Mouse (Mus musculus): ENCODE results near the gene Cdhr2. TPM values are rescaled to one million over a fixed set of nuclear protein-coding genes. Genes with fewer than 3 reads are reported as not detected.
A peak's percentile ranks its signal among the peaks of the same experiment; 100 is the strongest.

The Cdhr2 gene
- polyA plus RNA-seq, 1 experiment from 2014 or later = 64.2 TPM

- H3K4me1 ChIP-seq (ENCODE audit: control insufficient read depth, insufficient read depth, low read length) = peaks cover 19% of the 10 kb centered on the region
- no peaks in the 10 kb centered on the region for H3K9me3 ChIP-seq (ENCODE audit: control insufficient read depth, low read length)
- 78% methylated on average over 17 of the region's 17 CpGs for WGBS
- H3K27ac ChIP-seq (ENCODE audit: low read length) = no peak overlapping the region
- no peak overlapping the region for H3K4me3 ChIP-seq (ENCODE audit: low read length)
- no peak overlapping the region for H3K4me2 ChIP-seq (ENCODE audit: low read depth, low read length)
- peaks cover 21% of the 10 kb centered on the region for H3K36me3 ChIP-seq (ENCODE audit: control insufficient read depth, insufficient read depth, low read length)
- H3K27me3 ChIP-seq (replicated peaks; ENCODE audit: control insufficient read depth, insufficient read depth, low read length) = no peaks in the 10 kb centered on the region
- no peak overlapping the region for H3K9ac ChIP-seq (ENCODE audit: low read depth, low read length)
- 0 out of 2 replicates have a peak, but pooled peaks have one; percentile 23 for ATAC-seq
These were observed 20.9 kb upstream of the Cdhr2 start for GRCm38 (mm10) chr13:54680184-54680853.

- peaks cover 28% of the 10 kb centered on the region for H3K4me1 ChIP-seq (ENCODE audit: control insufficient read depth, insufficient read depth, low read length)
- peaks cover 21% of the 10 kb centered on the region for H3K36me3 ChIP-seq (ENCODE audit: control insufficient read depth, insufficient read depth, low read length)
- H3K27ac ChIP-seq (ENCODE audit: low read length) = no peak overlapping the region
- H3K4me3 ChIP-seq (ENCODE audit: low read length) = no peak overlapping the region
- no peak overlapping the region for H3K9ac ChIP-seq (ENCODE audit: low read depth, low read length)
- H3K9me3 ChIP-seq (ENCODE audit: control insufficient read depth, low read length) = no peaks in the 10 kb centered on the region
- WGBS = 81% methylated on average over 8 of the region's 8 CpGs
- no peaks in the 10 kb centered on the region for H3K27me3 ChIP-seq (replicated peaks; ENCODE audit: control insufficient read depth, insufficient read depth, low read length)
- no peak for ATAC-seq
- H3K4me2 ChIP-seq (ENCODE audit: low read depth, low read length) = no peak overlapping the region
These were observed 20.0 kb upstream of the Cdhr2 start for GRCm38 (mm10) chr13:54681291-54681690.

- Histone ChIP-seq H3K27ac (ENCODE audit: low read length) (peak overlapping the region; percentile 23; the same call in 1 of the 2 replicates), H3K4me2 (ENCODE audit: low read depth, low read length) (no peak overlapping the region), H3K36me3 (ENCODE audit: control insufficient read depth, insufficient read depth, low read length) (peaks cover 21% of the 10 kb centered on the region), H3K27me3 (replicated peaks; ENCODE audit: control insufficient read depth, insufficient read depth, low read length) (no peaks in the 10 kb centered on the region), H3K9ac (ENCODE audit: low read depth, low read length) (no peak overlapping the region), H3K4me3 (ENCODE audit: low read length) (no peak overlapping the region), H3K4me1 (ENCODE audit: control insufficient read depth, insufficient read depth, low read length) (peaks cover 26% of the 10 kb centered on the region), H3K9me3 (ENCODE audit: control insufficient read depth, low read length) (no peaks in the 10 kb centered on the region)
- 84% methylated on average over 3 of the region's 3 CpGs for WGBS
- no peak for ATAC-seq
These were observed 18.0 kb upstream of the Cdhr2 start for GRCm38 (mm10) chr13:54683301-54683700.

GRCm38 (mm10) chr13:54684140-54684896 lies 16.9 kb upstream of the Cdhr2 start:
- ATAC-seq = no peak
- H3K9ac ChIP-seq (ENCODE audit: low read depth, low read length) = peak overlapping the region; percentile 20

GRCm38 (mm10) chr13:54685174-54685573 lies 16.1 kb upstream of the Cdhr2 start:
- 25% methylated on average over 2 of the region's 2 CpGs for WGBS
- H3K9ac ChIP-seq (ENCODE audit: low read depth, low read length) = peak overlapping the region; percentile 20; the same call in 1 of the 2 replicates
- peak overlapping the region; percentile 78; the same call in 1 of the 2 replicates for H3K4me2 ChIP-seq (ENCODE audit: low read depth, low read length)
- 0 out of 2 replicates have a peak overlapping the region, but pooled peaks have one; percentile 15 for H3K4me3 ChIP-seq (ENCODE audit: low read length)
- H3K9me3 ChIP-seq (ENCODE audit: control insufficient read depth, low read length) = no peaks in the 10 kb centered on the region
- H3K27ac ChIP-seq (ENCODE audit: low read length) = peak overlapping the region; percentile 27; the same call in 1 of the 2 replicates
- no peaks in the 10 kb centered on the region for H3K27me3 ChIP-seq (replicated peaks; ENCODE audit: control insufficient read depth, insufficient read depth, low read length)
- peaks cover 21% of the 10 kb centered on the region for H3K36me3 ChIP-seq (ENCODE audit: control insufficient read depth, insufficient read depth, low read length)
- ATAC-seq = no peak
- peaks cover 27% of the 10 kb centered on the region for H3K4me1 ChIP-seq (ENCODE audit: control insufficient read depth, insufficient read depth, low read length)

More at GRCm38 (mm10) chr13:54684140-54684896, 16.9 kb upstream of the Cdhr2 start:
- WGBS = 62% methylated on average over 3 of the region's 3 CpGs
- H3K36me3 ChIP-seq (ENCODE audit: control insufficient read depth, insufficient read depth, low read length) = peaks cover 21% of the 10 kb centered on the region
- peaks cover 27% of the 10 kb centered on the region for H3K4me1 ChIP-seq (ENCODE audit: control insufficient read depth, insufficient read depth, low read length)
- H3K4me2 ChIP-seq (ENCODE audit: low read depth, low read length) = no peak overlapping the region
- H3K9me3 ChIP-seq (ENCODE audit: control insufficient read depth, low read length) = no peaks in the 10 kb centered on the region
- no peak overlapping the region for H3K4me3 ChIP-seq (ENCODE audit: low read length)
- peak overlapping the region; percentile 27; the same call in 1 of the 2 replicates for H3K27ac ChIP-seq (ENCODE audit: low read length)
- H3K27me3 ChIP-seq (replicated peaks; ENCODE audit: control insufficient read depth, insufficient read depth, low read length) = no peaks in the 10 kb centered on the region

- H3K27ac ChIP-seq (ENCODE audit: low read length) = peak overlapping the region; percentile 98
- H3K9ac ChIP-seq (ENCODE audit: low read depth, low read length) = peak overlapping the region; percentile 93
- H3K27me3 ChIP-seq (replicated peaks; ENCODE audit: control insufficient read depth, insufficient read depth, low read length) = no peaks in the 10 kb centered on the region
- no peak for ATAC-seq
- H3K4me3 ChIP-seq (ENCODE audit: low read length) = peak overlapping the region; percentile 68
- WGBS = 7% methylated on average over 19 of the region's 19 CpGs
- peaks cover 36% of the 10 kb centered on the region for H3K4me1 ChIP-seq (ENCODE audit: control insufficient read depth, insufficient read depth, low read length)
- H3K36me3 ChIP-seq (ENCODE audit: control insufficient read depth, insufficient read depth, low read length) = peaks cover 21% of the 10 kb centered on the region
- H3K4me2 ChIP-seq (ENCODE audit: low read depth, low read length) = peak overlapping the region; percentile 78
- H3K9me3 ChIP-seq (ENCODE audit: control insufficient read depth, low read length) = no peaks in the 10 kb centered on the region
These were observed 14.9 kb upstream of the Cdhr2 start for GRCm38 (mm10) chr13:54686139-54687053.

GRCm38 (mm10) chr13:54687096-54687495 lies 14.2 kb upstream of the Cdhr2 start:
- H3K4me2 ChIP-seq (ENCODE audit: low read depth, low read length) = peak overlapping the region; percentile 78
- peak; percentile 66 for ATAC-seq
- peaks cover 43% of the 10 kb centered on the region for H3K4me1 ChIP-seq (ENCODE audit: control insufficient read depth, insufficient read depth, low read length)
- H3K9me3 ChIP-seq (ENCODE audit: control insufficient read depth, low read length) = no peaks in the 10 kb centered on the region
- peak overlapping the region; percentile 93 for H3K9ac ChIP-seq (ENCODE audit: low read depth, low read length)
- peaks cover 14% of the 10 kb centered on the region for H3K36me3 ChIP-seq (ENCODE audit: control insufficient read depth, insufficient read depth, low read length)
- under 1% methylated on average over 35 of the region's 35 CpGs for WGBS
- H3K27ac ChIP-seq (ENCODE audit: low read length) = peak overlapping the region; percentile 98
- H3K27me3 ChIP-seq (replicated peaks; ENCODE audit: control insufficient read depth, insufficient read depth, low read length) = no peaks in the 10 kb centered on the region
- H3K4me3 ChIP-seq (ENCODE audit: low read length) = peak overlapping the region; percentile 68

- H3K4me1 ChIP-seq (ENCODE audit: control insufficient read depth, insufficient read depth, low read length) = peaks cover 50% of the 10 kb centered on the region
These were observed 13.5 kb upstream of the Cdhr2 start for GRCm38 (mm10) chr13:54687575-54688424.

More at GRCm38 (mm10) chr13:54687575-54688424, 13.5 kb upstream of the Cdhr2 start:
- no peaks in the 10 kb centered on the region for H3K9me3 ChIP-seq (ENCODE audit: control insufficient read depth, low read length)
- peak overlapping the region; percentile 78 for H3K4me2 ChIP-seq (ENCODE audit: low read depth, low read length)
- H3K27me3 ChIP-seq (replicated peaks; ENCODE audit: control insufficient read depth, insufficient read depth, low read length) = no peaks in the 10 kb centered on the region
- WGBS = 0% methylated on average over 77 of the region's 82 CpGs
- peak overlapping the region; percentile 93 for H3K9ac ChIP-seq (ENCODE audit: low read depth, low read length)
- H3K27ac ChIP-seq (ENCODE audit: low read length) = peak overlapping the region; percentile 98
- H3K36me3 ChIP-seq (ENCODE audit: control insufficient read depth, insufficient read depth, low read length) = peaks cover 7% of the 10 kb centered on the region
- peak; percentile 89 for ATAC-seq
- peak overlapping the region; percentile 68 for H3K4me3 ChIP-seq (ENCODE audit: low read length)

Measured in intestine, embryonic 16.5 days (tissue).